Mouse (Mus musculus): ENCODE data around the gene Trim72.

- TF ChIP-seq EP300 (IDR thresholded peaks at IDR 0.05; ENCODE audit: low read depth) (no peak), CTCF (IDR thresholded peaks at IDR 0.05; ENCODE audit: low read depth) (no peak)
These were observed 976 bp downstream of the Trim72 start for GRCm38 (mm10) chr7:128004487-128005362.
